Mouse (Mus musculus) ES-E14 (cell line): ENCODE measurements around the gene Hunk.

Source experiments
- MAFK ChIP-seq: IDR thresholded peaks from 2 replicates; pipeline ENCODE4 v1.6.1; 2014; ENCODE audit warnings: mild to moderate bottlenecking, low read depth, low read length, inconsistent platforms; ENCODE audit not compliant: insufficient read depth
- ZC3H11A ChIP-seq: IDR thresholded peaks from 2 replicates; pipeline ENCODE4 v1.6.1; 2012; ENCODE audit warnings: low read depth, mild to moderate bottlenecking, inconsistent platforms, low read length, borderline replicate concordance

DNA sequence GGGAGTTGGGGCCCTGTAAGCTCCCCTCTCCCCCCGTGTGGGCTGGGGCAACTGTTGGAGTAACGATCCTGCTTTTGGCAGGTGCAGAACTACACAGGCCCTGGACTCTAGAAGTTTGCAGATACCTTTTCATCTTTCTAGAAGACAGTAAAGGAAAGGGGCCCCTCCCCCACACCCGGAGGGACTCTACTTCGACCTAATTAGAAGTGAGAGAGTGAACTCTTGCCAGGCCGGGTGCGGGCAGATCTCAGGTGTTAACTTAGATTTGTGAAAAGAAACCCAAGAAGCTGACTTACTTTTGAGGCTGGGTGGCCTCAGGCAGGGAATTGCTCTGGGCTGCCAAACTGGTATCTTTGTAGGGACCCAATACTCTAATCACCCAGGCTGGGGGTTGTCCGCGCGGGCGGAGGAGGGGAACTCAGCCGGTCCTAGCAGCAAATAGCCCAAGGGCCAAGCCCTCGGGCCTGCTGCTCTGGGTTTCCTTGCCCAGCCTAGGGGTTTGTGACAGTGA lies 1.4 kb downstream of the Hunk start:
- TF ChIP-seq ZC3H11A (no peak), MAFK (no peak)
